Mouse (Mus musculus) E14TG2a.4 (cell line): ENCODE measurements around the gene Ttc16.

Experiments used
- CTCF ChIP-seq: conservative IDR thresholded peaks from 2 replicates; pipeline ENCODE4 v1.5.1; 2014; ENCODE audit warnings: low read length
- NANOG ChIP-seq: IDR thresholded peaks from 2 replicates; pipeline ENCODE4 v1.6.1; 2014; ENCODE audit warnings: borderline replicate concordance, low read length, mixed read lengths
- POU5F1 ChIP-seq: IDR thresholded peaks from 2 replicates; pipeline ENCODE4 v1.6.1; 2014; ENCODE audit warnings: low read length, borderline replicate concordance

GRCm38 (mm10) chr2:32779714-32780113 lies 4.3 kb upstream of the Ttc16 start:
- TF ChIP-seq CTCF = no peak
- TF ChIP-seq POU5F1 = no peak
- TF ChIP-seq NANOG = no peak
